Mouse (Mus musculus) right cerebral cortex, postnatal 14 days (tissue): ENCODE data around the gene Nova2.

Experiments
- DNase-seq: peaks from one replicate; pipeline ENCODE4 v3.0.0; 2022

Gene Nova2

GRCm38 (mm10) chr7:18926041-18926790 lies 528 bp downstream of the Nova2 start:
- DNase-seq, result peak; percentile 31

- DNase-seq, result no peak
These were observed 1.2 kb downstream of the Nova2 start for GRCm38 (mm10) chr7:18926911-18927310.

- DNase-seq, result no peak
These were observed 2.1 kb downstream of the Nova2 start for GRCm38 (mm10) chr7:18927759-18928158.

- peak; percentile 52 for DNase-seq
These were observed 16.7 kb downstream of the Nova2 start for GRCm38 (mm10) chr7:18942376-18942775.

GRCm38 (mm10) chr7:18942815-18943214 lies 17.1 kb downstream of the Nova2 start:
- no peak for DNase-seq

GRCm38 (mm10) chr7:18948151-18948550 lies 22.5 kb downstream of the Nova2 start:
- DNase-seq, result no peak

- DNase-seq, result peak; percentile 42
These were observed 24.3 kb downstream of the Nova2 start for GRCm38 (mm10) chr7:18949781-18950522.

- peak; percentile 50 for DNase-seq
These were observed 25.0 kb downstream of the Nova2 start for GRCm38 (mm10) chr7:18950523-18951315.

- no peak for DNase-seq
These were observed 25.7 kb downstream of the Nova2 start for GRCm38 (mm10) chr7:18951397-18951796.

GRCm38 (mm10) chr7:18957569-18958383 lies 32.1 kb downstream of the Nova2 start:
- DNase-seq, result peak; percentile 57

GRCm38 (mm10) chr7:18958384-18958766 lies 32.7 kb downstream of the Nova2 start:
- no peak for DNase-seq

GRCm38 (mm10) chr7:18959446-18959845 lies 33.8 kb downstream of the Nova2 start:
- no peak for DNase-seq

GRCm38 (mm10) chr7:18962171-18962792 lies 36.6 kb downstream of the Nova2 start:
- DNase-seq, result no peak

GRCm38 (mm10) chr7:18962795-18963194 lies 37.1 kb downstream of the Nova2 start:
- no peak for DNase-seq

- DNase-seq, result no peak
These were observed 37.7 kb downstream of the Nova2 start for GRCm38 (mm10) chr7:18963294-18963843.

GRCm38 (mm10) chr7:18965312-18965711 lies 39.6 kb downstream of the Nova2 start:
- DNase-seq, result no peak

- no peak for DNase-seq
These were observed 41.9 kb downstream of the Nova2 start for GRCm38 (mm10) chr7:18967603-18968002.

GRCm38 (mm10) chr7:18970956-18971355 lies 45.3 kb downstream of the Nova2 start:
- no peak for DNase-seq

- DNase-seq, result no peak
These were observed 52.7 kb downstream of the Nova2 start for GRCm38 (mm10) chr7:18978381-18978780.

GRCm38 (mm10) chr7:18986503-18986902 lies 60.8 kb downstream of the Nova2 start:
- no peak for DNase-seq

GRCm38 (mm10) chr7:18987100-18987499 lies 61.4 kb downstream of the Nova2 start, which contains the start of gene Nanos2:
Nanos2 (plus strand) TSS chr7:18987400.
- DNase-seq, result no peak

- no peak for DNase-seq
These were observed 62.1 kb downstream of the Nova2 start for GRCm38 (mm10) chr7:18987747-18988146.
